Mouse (Mus musculus) erythroblast, embryonic 14.5 days (primary cell): Measurements from ENCODE around the gene Mroh3. TPM values are rescaled to one million over a fixed set of nuclear protein-coding genes. Genes with fewer than 3 reads are reported as not detected.

Source experiments
- H3K27me3 ChIP-seq: 2 replicates; pipeline ENCODE4 v1.6.1; 2012; ENCODE audit warnings: inconsistent platforms; ENCODE audit not compliant: control insufficient read depth
- H3K36me3 ChIP-seq: 2 replicates; pipeline ENCODE4 v1.6.1; 2012; ENCODE audit warnings: mild to moderate bottlenecking, inconsistent platforms; ENCODE audit not compliant: control insufficient read depth
- H3K4me1 ChIP-seq: 2 replicates; pipeline ENCODE4 v1.6.1; 2012; ENCODE audit warnings: inconsistent platforms; ENCODE audit not compliant: control insufficient read depth
- H3K4me3 ChIP-seq: replicated peaks from 2 replicates; pipeline ENCODE3; 2012; ENCODE audit warnings: moderate library complexity, mild to moderate bottlenecking, inconsistent platforms
- H3K9me3 ChIP-seq: 2 replicates; pipeline ENCODE4 v1.6.1; 2012; ENCODE audit warnings: low read length, inconsistent platforms, mixed read lengths; ENCODE audit not compliant: control insufficient read depth
- GATA1 ChIP-seq: IDR thresholded peaks from 2 replicates; pipeline ENCODE4 v1.6.1; 2012; ENCODE audit warnings: low read length, inconsistent platforms, mixed read lengths
- TAL1 ChIP-seq: IDR thresholded peaks from 3 replicates; pipeline ENCODE4 v1.6.1; 2012; ENCODE audit warnings: low read length, inconsistent platforms, mixed read lengths
- polyA plus RNA-seq: library from polyadenylated mRNA; stranded (reverse); fragments of >175 nt; gene quantifications from 2 replicates; pipeline ENCODE4 v1.2.3, GENCODE M21; 2012

Mroh3 gene
- polyA plus RNA-seq, 1 experiment, result not detected

GRCm38 (mm10) chr1:136222386-136222785 lies 9.8 kb upstream of the Mroh3 start:
- no peaks in the 10 kb centered on the region for H3K36me3 ChIP-seq
- H3K9me3 ChIP-seq, result no peaks in the 10 kb centered on the region
- TF ChIP-seq GATA1 (no peak), TAL1 (no peak)
- peaks cover 17% of the 10 kb centered on the region for H3K27me3 ChIP-seq
- H3K4me3 ChIP-seq, result no peak overlapping the region
- no peaks in the 10 kb centered on the region for H3K4me1 ChIP-seq

DNA sequence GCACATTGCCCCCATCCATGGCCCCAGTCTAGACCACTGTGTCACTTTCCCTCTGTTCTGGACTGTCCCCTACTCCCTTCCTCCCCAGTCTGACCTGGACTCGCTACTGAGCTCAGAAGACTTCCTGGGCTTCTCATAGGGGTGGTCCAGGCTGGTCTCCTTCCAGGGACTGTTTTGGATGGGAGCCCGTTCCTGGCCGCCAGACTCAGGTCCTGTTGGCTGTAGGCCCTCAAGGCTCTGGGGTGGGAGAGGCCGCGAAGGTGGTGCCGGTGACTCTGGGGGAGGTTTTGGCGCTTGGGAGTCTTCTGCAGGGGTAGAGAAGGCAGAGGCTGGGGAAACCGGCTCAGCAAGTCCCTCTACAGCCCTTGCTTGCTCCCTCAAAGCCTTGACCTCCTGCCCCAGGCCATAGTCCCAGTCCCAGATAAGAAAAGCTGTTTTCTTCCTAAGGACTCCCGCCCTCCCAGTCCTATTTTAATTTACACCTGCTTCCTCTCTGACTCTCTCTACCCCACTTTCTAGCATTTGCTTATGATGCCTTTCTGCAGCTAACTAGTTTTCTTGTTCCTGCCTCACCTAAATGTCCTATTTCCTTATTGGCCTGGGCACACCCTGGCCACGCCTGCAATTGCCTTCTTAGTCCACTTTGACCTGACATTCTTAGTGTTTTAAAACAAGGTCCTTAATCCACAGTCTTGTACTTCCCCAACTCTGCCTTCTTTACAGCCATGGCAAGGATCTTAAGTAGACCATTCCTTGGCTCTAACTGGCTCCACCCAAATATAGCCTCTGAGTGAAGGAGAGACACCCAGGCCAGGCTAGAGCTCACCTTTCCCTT lies 7.6 kb upstream of the Mroh3 start:
- peaks cover 16% of the 10 kb centered on the region for H3K27me3 ChIP-seq
- no peaks in the 10 kb centered on the region for H3K36me3 ChIP-seq
- H3K9me3 ChIP-seq, result no peaks in the 10 kb centered on the region
- no peaks in the 10 kb centered on the region for H3K4me1 ChIP-seq
- TF ChIP-seq GATA1 (no peak), TAL1 (no peak)
- no peak overlapping the region for H3K4me3 ChIP-seq

DNA sequence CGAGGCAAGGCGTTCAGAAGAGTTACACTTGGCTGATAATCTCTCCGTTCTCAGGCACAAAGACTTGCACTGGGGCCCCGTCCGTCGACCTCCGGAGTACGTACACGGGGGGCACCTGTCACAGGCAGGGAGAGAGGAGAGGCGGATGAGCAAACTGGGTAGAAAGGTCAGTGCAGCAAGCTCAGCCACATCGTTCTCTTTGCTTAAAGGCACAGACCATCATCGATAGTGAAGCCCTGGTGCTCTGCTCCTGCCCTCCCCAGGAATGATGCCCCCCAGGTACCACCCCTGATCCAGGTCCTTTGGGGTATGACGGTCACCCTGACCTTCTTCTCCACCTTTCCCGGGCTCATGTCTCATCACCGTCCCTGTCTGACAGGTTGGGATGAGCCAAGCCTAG lies 1.7 kb upstream of the Mroh3 start:
- Histone ChIP-seq H3K27me3 (no peaks in the 10 kb centered on the region), H3K36me3 (no peaks in the 10 kb centered on the region), H3K4me1 (peaks cover 14% of the 10 kb centered on the region), H3K4me3 (no peak overlapping the region), H3K9me3 (no peaks in the 10 kb centered on the region)
- TF ChIP-seq GATA1, result no peak
- no peak for TF ChIP-seq TAL1

DNA sequence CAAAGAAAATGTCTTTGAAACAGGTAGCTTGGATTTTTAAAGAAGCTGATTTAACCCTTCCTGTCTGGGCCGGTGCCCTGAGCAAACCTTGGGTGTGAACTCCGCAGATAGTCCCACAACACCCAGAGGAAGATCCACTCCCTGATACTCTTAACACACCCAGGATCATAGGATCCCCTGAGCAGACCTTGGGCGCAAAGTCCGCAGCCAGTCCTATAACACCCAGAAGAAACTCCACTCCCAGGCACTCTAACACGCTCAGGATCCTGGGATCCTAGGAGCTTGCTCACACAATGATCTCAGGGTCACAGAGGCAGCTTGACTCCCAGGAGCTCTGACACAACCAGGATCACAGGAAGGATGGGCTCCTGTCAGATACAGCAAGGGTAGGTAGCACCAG lies 22.6 kb downstream of the Mroh3 start:
- H3K4me1 ChIP-seq, result peaks cover 41% of the 10 kb centered on the region

GRCm38 (mm10) chr1:136179511-136180001 lies 33.1 kb downstream of the Mroh3 start:
- Histone ChIP-seq H3K9me3 (no peaks in the 10 kb centered on the region), H3K4me3 (no peak overlapping the region), H3K27me3 (no peaks in the 10 kb centered on the region), H3K4me1 (peaks cover 98% of the 10 kb centered on the region), H3K36me3 (no peaks in the 10 kb centered on the region)
- TF ChIP-seq GATA1, result no peak
- TF ChIP-seq TAL1, result peak; percentile 57; the same call in 2 of the 3 replicates

More for the DNA sequence above, 22.6 kb downstream of the Mroh3 start:
- TF ChIP-seq TAL1 (no peak), GATA1 (no peak)
- Histone ChIP-seq H3K9me3 (no peaks in the 10 kb centered on the region), H3K4me3 (no peak overlapping the region), H3K36me3 (no peaks in the 10 kb centered on the region), H3K27me3 (no peaks in the 10 kb centered on the region)

- TF ChIP-seq GATA1 (no peak), TAL1 (no peak)
- Histone ChIP-seq H3K36me3 (no peaks in the 10 kb centered on the region), H3K4me3 (no peak overlapping the region), H3K27me3 (no peaks in the 10 kb centered on the region), H3K4me1 (peaks cover 98% of the 10 kb centered on the region), H3K9me3 (no peaks in the 10 kb centered on the region)
Observed at GRCm38 (mm10) chr1:136178741-136179140, 33.9 kb downstream of the Mroh3 start.

- Histone ChIP-seq H3K4me3 (no peak overlapping the region), H3K9me3 (no peaks in the 10 kb centered on the region), H3K27me3 (no peaks in the 10 kb centered on the region), H3K4me1 (peaks cover 98% of the 10 kb centered on the region), H3K36me3 (peaks cover 2% of the 10 kb centered on the region; the same call in 1 of the 2 replicates)
- no peak for TF ChIP-seq GATA1
Observed at GRCm38 (mm10) chr1:136177085-136177484, 35.5 kb downstream of the Mroh3 start.

DNA sequence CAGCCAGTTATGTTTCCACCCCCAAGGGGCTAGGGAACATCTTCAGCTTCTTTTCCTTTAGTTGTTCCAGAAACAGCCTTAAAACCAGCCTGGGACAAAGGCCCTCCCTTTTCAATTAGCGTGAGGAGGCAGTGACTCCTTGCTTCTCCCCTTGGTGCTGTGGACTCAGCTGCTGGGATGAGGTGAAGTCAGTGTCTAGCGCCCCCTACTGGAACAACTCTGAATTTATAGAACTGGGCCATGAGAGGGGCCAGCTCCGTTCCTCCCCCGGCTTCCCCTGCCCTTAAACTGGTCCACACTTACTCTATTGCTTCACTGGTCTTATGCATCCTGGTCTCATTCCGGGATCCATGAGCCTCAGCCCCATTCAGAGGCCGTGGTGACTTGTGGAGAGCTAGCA lies 37.4 kb downstream of the Mroh3 start:
- TF ChIP-seq TAL1 (no peak), GATA1 (no peak)
- H3K9me3 ChIP-seq, result no peaks in the 10 kb centered on the region
- peaks cover 81% of the 10 kb centered on the region for H3K4me1 ChIP-seq
- H3K36me3 ChIP-seq, result peaks cover 2% of the 10 kb centered on the region
- H3K4me3 ChIP-seq, result peak overlapping the region; percentile 44
- no peaks in the 10 kb centered on the region for H3K27me3 ChIP-seq

GRCm38 (mm10) chr1:136174101-136174606 lies 38.5 kb downstream of the Mroh3 start:
- TF ChIP-seq GATA1, result no peak
- no peak for TF ChIP-seq TAL1
- H3K4me1 ChIP-seq, result peaks cover 76% of the 10 kb centered on the region
- H3K36me3 ChIP-seq, result peaks cover 2% of the 10 kb centered on the region

More at GRCm38 (mm10) chr1:136174101-136174606, 38.5 kb downstream of the Mroh3 start:
- Histone ChIP-seq H3K4me3 (peak overlapping the region; percentile 60), H3K27me3 (no peaks in the 10 kb centered on the region), H3K9me3 (no peaks in the 10 kb centered on the region)
